Mouse (Mus musculus) megakaryocyte, embryonic 14.5 days (primary cell): Measurements from ENCODE around the gene Hivep3.

Experiments used
- FLI1 ChIP-seq: IDR thresholded peaks from 2 replicates; pipeline ENCODE4 v1.6.1; 2012; ENCODE audit warnings: low read length, inconsistent platforms, mixed read lengths
- GATA1 ChIP-seq: IDR thresholded peaks from 3 replicates; pipeline ENCODE4 v1.6.1; 2012; ENCODE audit warnings: mixed read lengths, low read length, inconsistent platforms, borderline replicate concordance

DNA sequence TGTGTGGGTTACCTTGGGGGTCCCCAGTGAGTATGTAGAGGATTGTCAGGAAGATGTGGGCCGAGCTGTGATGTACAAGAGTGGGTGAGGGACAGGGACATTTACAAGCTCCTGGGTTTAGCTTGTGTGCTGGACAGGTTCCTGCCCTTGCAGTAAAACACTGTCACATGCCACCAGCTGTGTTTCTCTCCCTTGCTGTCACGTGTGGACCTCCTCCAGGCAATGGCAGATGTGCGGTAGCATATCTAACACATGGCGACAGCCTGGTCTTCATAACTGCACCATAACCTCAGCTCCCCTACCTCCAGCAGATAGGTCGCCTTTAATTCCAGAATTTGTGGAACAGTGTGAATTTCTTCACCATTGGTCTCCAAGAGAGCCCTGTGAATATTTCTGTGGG is 161.9 kb downstream of the Hivep3 start:
- TF ChIP-seq GATA1 (no peak), FLI1 (no peak)
